Mouse (Mus musculus): ENCODE measurements around the gene Gpr84.

DNA sequence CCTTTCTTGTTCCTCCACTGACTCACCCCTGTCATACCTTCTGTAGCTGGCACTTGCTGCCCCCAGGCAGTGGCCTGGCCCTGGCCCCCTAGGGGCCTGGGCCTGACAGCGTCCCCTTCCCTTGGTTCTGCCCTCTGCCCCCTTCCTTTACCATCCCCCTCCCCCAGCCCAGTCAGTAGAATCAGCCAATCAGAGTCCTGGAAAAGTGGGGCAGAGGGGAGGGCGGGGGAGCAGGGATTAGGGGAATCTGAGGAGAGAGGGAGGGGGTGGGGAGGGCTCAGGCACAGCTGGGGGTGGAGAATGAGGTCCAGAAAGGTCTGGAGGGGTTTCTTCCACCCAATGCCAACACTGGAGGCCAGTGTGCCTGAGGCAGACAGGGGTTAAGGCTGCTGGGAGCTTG, 23.8 kb upstream of the Gpr84 start:
- no peak for TF ChIP-seq CTCF (IDR thresholded peaks at IDR 0.05; ENCODE audit: extremely low read depth, insufficient read depth, low read length)
- TF ChIP-seq POLR2A (IDR thresholded peaks at IDR 0.05; ENCODE audit: extremely low read depth, insufficient read depth, low read length): no peak
